Mouse (Mus musculus): ENCODE results near the gene Fgfrl1.

The Fgfrl1 gene

GRCm38 (mm10) chr5:108700346-108700745 lies 8.2 kb downstream of the Fgfrl1 start:
- DNase-seq (ENCODE audit: extremely low read depth, low read depth): no peak

- DNase-seq (ENCODE audit: extremely low read depth, low read depth): no peak
Observed at GRCm38 (mm10) chr5:108701341-108702021, 9.3 kb downstream of the Fgfrl1 start.

GRCm38 (mm10) chr5:108703754-108704626 lies 11.8 kb downstream of the Fgfrl1 start:
- DNase-seq (ENCODE audit: extremely low read depth, low read depth): no peak

- no peak for DNase-seq (ENCODE audit: extremely low read depth, low read depth)
Observed at GRCm38 (mm10) chr5:108707758-108708157, 15.6 kb downstream of the Fgfrl1 start.

- DNase-seq (ENCODE audit: extremely low read depth, low read depth): no peak
Observed at GRCm38 (mm10) chr5:108708419-108708818, 16.2 kb downstream of the Fgfrl1 start.

GRCm38 (mm10) chr5:108708981-108709731 lies 17.0 kb downstream of the Fgfrl1 start:
- DNase-seq (ENCODE audit: extremely low read depth, low read depth): no peak

- DNase-seq (ENCODE audit: extremely low read depth, low read depth): no peak
Observed at GRCm38 (mm10) chr5:108711968-108712367, 19.8 kb downstream of the Fgfrl1 start.

- DNase-seq (ENCODE audit: extremely low read depth, low read depth): no peak
Observed at GRCm38 (mm10) chr5:108713096-108713495, 20.9 kb downstream of the Fgfrl1 start.

- DNase-seq (ENCODE audit: extremely low read depth, low read depth): no peak
Observed at GRCm38 (mm10) chr5:108713691-108714090, 21.5 kb downstream of the Fgfrl1 start.

- no peak for DNase-seq (ENCODE audit: extremely low read depth, low read depth)
Observed at GRCm38 (mm10) chr5:108714149-108714548, 22.0 kb downstream of the Fgfrl1 start.

GRCm38 (mm10) chr5:108715974-108716373 lies 23.8 kb downstream of the Fgfrl1 start:
- no peak for DNase-seq (ENCODE audit: extremely low read depth, low read depth)

GRCm38 (mm10) chr5:108718051-108718450 lies 25.9 kb downstream of the Fgfrl1 start:
- no peak for DNase-seq (ENCODE audit: extremely low read depth, low read depth)

- DNase-seq (ENCODE audit: extremely low read depth, low read depth): no peak
Observed at GRCm38 (mm10) chr5:108719761-108720160, 27.6 kb downstream of the Fgfrl1 start.

GRCm38 (mm10) chr5:108724006-108724405 lies 31.8 kb downstream of the Fgfrl1 start:
- no peak for DNase-seq (ENCODE audit: extremely low read depth, low read depth)

GRCm38 (mm10) chr5:108726557-108727248 lies 34.5 kb downstream of the Fgfrl1 start:
- peak; percentile 40 for DNase-seq (ENCODE audit: extremely low read depth, low read depth)

GRCm38 (mm10) chr5:108727425-108727824 lies 35.2 kb downstream of the Fgfrl1 start:
- no peak for DNase-seq (ENCODE audit: extremely low read depth, low read depth)

- no peak for DNase-seq (ENCODE audit: extremely low read depth, low read depth)
Observed at GRCm38 (mm10) chr5:108741844-108742243, 49.7 kb downstream of the Fgfrl1 start.

- peak; percentile 12 for DNase-seq (ENCODE audit: extremely low read depth, low read depth)
Observed at GRCm38 (mm10) chr5:108742596-108742995, 50.4 kb downstream of the Fgfrl1 start.

GRCm38 (mm10) chr5:108743856-108744255 lies 51.7 kb downstream of the Fgfrl1 start:
- DNase-seq (ENCODE audit: extremely low read depth, low read depth): peak; percentile 44

- no peak for DNase-seq (ENCODE audit: extremely low read depth, low read depth)
Observed at GRCm38 (mm10) chr5:108744629-108745028, 52.4 kb downstream of the Fgfrl1 start.
